Mouse (Mus musculus): ENCODE measurements at regions not wholly inside any gene's neighbourhood (a gene's known extent, or its start where the extent isn't known, plus 50 kb on each side); places are given as distances from the start of the nearest gene placed in this dataset.

GRCm38 (mm10) chr15:62233154-62233553 lies 1310.3 kb upstream of the A1bg start:
- TF ChIP-seq POLR2A (IDR thresholded peaks at IDR 0.05; ENCODE audit: insufficient read depth, low read length) (no peak), CTCF (IDR thresholded peaks at IDR 0.05; ENCODE audit: low read depth, low read length) (no peak), EP300 (IDR thresholded peaks at IDR 0.05; ENCODE audit: insufficient read depth, low read depth, low read length) (no peak)
